Mouse (Mus musculus): ENCODE measurements around the gene Il22ra2. TPM values are rescaled to one million over a fixed set of nuclear protein-coding genes. Genes with fewer than 3 reads are reported as not detected.

Il22ra2 gene
- polyA plus RNA-seq, 1 experiment from 2014 or later = not detected

- no peak overlapping the region for H3K4me3 ChIP-seq (replicated peaks)
- no peak overlapping the region for H3K4me2 ChIP-seq
- H3K36me3 ChIP-seq = no peaks in the 10 kb centered on the region
- H3K27me3 ChIP-seq = no peaks in the 10 kb centered on the region
- no peaks in the 10 kb centered on the region for H3K4me1 ChIP-seq (replicated peaks)
- ATAC-seq (ENCODE audit: insufficient number of reproducible peaks, insufficient read depth, low FRiP score, low TSS enrichment, low read depth) = no peak
- no peak overlapping the region for H3K27ac ChIP-seq
- H3K9ac ChIP-seq (replicated peaks) = no peak overlapping the region
- 92% methylated on average over 9 of the region's 9 CpGs for WGBS
- no peaks in the 10 kb centered on the region for H3K9me3 ChIP-seq
Observed at GRCm38 (mm10) chr10:19657426-19657825, 35.6 kb downstream of the Il22ra2 start.

GRCm38 (mm10) chr10:19659953-19660352 is 38.2 kb downstream of the Il22ra2 start:
- H3K4me2 ChIP-seq = no peak overlapping the region
- H3K4me1 ChIP-seq (replicated peaks) = no peaks in the 10 kb centered on the region
- WGBS = 80% methylated on average over 5 of the region's 5 CpGs
- no peaks in the 10 kb centered on the region for H3K36me3 ChIP-seq
- no peaks in the 10 kb centered on the region for H3K9me3 ChIP-seq
- H3K27ac ChIP-seq = no peak overlapping the region
- H3K27me3 ChIP-seq = no peaks in the 10 kb centered on the region
- H3K4me3 ChIP-seq (replicated peaks) = no peak overlapping the region
- no peak overlapping the region for H3K9ac ChIP-seq (replicated peaks)
- ATAC-seq (ENCODE audit: insufficient number of reproducible peaks, insufficient read depth, low FRiP score, low TSS enrichment, low read depth) = no peak

- WGBS = 88% methylated on average over 5 of the region's 5 CpGs
- H3K27ac ChIP-seq = no peak overlapping the region
- no peak for ATAC-seq (ENCODE audit: insufficient number of reproducible peaks, insufficient read depth, low FRiP score, low TSS enrichment, low read depth)
- no peak overlapping the region for H3K9ac ChIP-seq (replicated peaks)
- no peaks in the 10 kb centered on the region for H3K9me3 ChIP-seq
- no peak overlapping the region for H3K4me3 ChIP-seq (replicated peaks)
- H3K4me1 ChIP-seq (replicated peaks) = no peaks in the 10 kb centered on the region
- no peak overlapping the region for H3K4me2 ChIP-seq
- H3K36me3 ChIP-seq = no peaks in the 10 kb centered on the region
- H3K27me3 ChIP-seq = no peaks in the 10 kb centered on the region
Observed at GRCm38 (mm10) chr10:19668973-19669372, 47.2 kb downstream of the Il22ra2 start.

GRCm38 (mm10) chr10:19672015-19672414 is 50.2 kb downstream of the Il22ra2 start:
- Histone ChIP-seq H3K9me3 (no peaks in the 10 kb centered on the region), H3K27ac (no peak overlapping the region), H3K4me1 (replicated peaks) (no peaks in the 10 kb centered on the region), H3K4me3 (replicated peaks) (no peak overlapping the region), H3K4me2 (no peak overlapping the region), H3K9ac (replicated peaks) (no peak overlapping the region), H3K27me3 (no peaks in the 10 kb centered on the region), H3K36me3 (no peaks in the 10 kb centered on the region)
- ATAC-seq (ENCODE audit: insufficient number of reproducible peaks, insufficient read depth, low FRiP score, low TSS enrichment, low read depth) = no peak

GRCm38 (mm10) chr10:19673146-19673545 is 51.3 kb downstream of the Il22ra2 start:
- no peak for ATAC-seq (ENCODE audit: insufficient number of reproducible peaks, insufficient read depth, low FRiP score, low TSS enrichment, low read depth)
- H3K27ac ChIP-seq = no peak overlapping the region
- no peak overlapping the region for H3K4me3 ChIP-seq (replicated peaks)
- no peaks in the 10 kb centered on the region for H3K36me3 ChIP-seq
- H3K27me3 ChIP-seq = no peaks in the 10 kb centered on the region
- H3K9me3 ChIP-seq = no peaks in the 10 kb centered on the region
- H3K4me1 ChIP-seq (replicated peaks) = no peaks in the 10 kb centered on the region
- WGBS = 88% methylated on average over 1 of the region's 1 CpGs
- H3K9ac ChIP-seq (replicated peaks) = no peak overlapping the region
- no peak overlapping the region for H3K4me2 ChIP-seq

Other genes with a start within 250 kb of the Il22ra2 start
- 38.5 and 39.7 TPM in 2 replicates for gene Ifngr1, start 30.0 kb upstream of the Il22ra2 start, polyA plus RNA-seq (2016; fragmentation: Nextera tagmentation; extraction: Ambion mirVana)
- 0.10 and 0.19 TPM in 2 replicates for gene Il20ra, start 90.6 kb downstream of the Il22ra2 start, polyA plus RNA-seq (2016; fragmentation: Nextera tagmentation; extraction: Ambion mirVana)
- gene Slc35d3, start 229.5 kb downstream of the Il22ra2 start, polyA plus RNA-seq (2016; fragmentation: Nextera tagmentation; extraction: Ambion mirVana) = 0.61 and 0.69 TPM in 2 replicates

Data from limb, embryonic 12.5 days (tissue).